Mouse (Mus musculus): ENCODE data around the gene Brsk1.
A peak's percentile ranks its signal among the peaks of the same experiment; 100 is the strongest.

The Brsk1 gene

DNA sequence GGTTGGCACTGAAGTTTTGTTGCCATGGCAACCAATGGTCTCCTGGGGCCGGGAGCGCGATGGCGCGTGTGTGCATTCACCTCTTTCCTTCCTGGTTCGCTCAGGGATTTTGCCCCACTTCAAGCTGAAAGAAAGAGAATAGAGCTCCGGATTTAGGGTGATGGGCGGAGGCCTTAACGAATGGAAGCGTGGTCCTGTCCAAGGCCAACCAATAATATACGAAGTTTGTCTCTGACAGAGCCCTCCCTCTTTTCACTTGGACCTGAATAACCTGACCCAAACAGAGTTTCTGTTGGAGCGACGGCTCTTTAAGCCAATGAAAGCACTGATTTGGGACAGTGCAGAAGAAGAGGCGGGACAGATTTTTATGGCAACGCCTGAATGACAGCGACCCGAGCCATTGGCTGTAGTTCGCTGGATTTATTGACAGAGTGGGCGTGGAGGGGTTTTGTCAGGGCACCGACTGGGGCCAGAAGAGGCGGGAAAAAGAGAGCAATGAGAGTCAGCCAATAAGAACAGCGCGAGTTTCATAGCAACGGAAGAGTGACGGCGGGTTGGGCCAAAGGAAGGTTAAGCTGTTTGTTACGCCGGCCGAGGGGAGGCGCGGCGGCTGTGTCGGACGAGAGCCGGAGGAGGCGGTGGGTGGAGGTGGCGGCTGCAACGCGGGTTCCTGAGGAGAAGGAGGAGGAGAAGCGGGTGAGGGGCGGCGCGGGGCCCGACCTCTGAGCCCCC is 49.3 kb downstream of the Brsk1 start, which contains the start of gene Kmt5c:
Gene Kmt5c (plus strand): TSS at position 572 of the 732 bp plus-strand sequence.
- DNase-seq (ENCODE audit: low spot score in 2 of 2), result peak; percentile 91 to 97

DNA sequence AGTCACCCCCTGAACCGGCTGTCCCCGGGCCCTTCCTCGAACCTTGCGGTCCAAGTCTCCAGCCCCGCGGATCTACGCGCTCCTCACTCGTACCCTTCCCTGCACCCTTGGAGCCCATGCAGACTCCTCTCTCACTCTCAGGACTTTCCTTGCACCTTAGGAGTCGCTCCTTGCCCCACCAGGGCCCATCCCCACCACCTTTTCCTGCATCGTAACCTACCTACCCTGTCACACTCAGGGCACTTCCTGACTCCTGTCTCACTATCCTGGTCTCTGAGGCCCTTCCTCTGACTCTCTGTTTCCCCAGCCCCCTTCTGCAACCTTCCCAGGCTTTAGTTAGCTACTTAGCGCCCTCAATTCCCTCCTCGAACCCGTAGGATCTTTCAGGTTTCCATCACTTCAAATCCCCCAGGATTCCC is 49.9 kb downstream of the Brsk1 start:
- peak in 1 of 2 experiments; percentile 13 for DNase-seq (ENCODE audit: low spot score in 2 of 2)

DNA sequence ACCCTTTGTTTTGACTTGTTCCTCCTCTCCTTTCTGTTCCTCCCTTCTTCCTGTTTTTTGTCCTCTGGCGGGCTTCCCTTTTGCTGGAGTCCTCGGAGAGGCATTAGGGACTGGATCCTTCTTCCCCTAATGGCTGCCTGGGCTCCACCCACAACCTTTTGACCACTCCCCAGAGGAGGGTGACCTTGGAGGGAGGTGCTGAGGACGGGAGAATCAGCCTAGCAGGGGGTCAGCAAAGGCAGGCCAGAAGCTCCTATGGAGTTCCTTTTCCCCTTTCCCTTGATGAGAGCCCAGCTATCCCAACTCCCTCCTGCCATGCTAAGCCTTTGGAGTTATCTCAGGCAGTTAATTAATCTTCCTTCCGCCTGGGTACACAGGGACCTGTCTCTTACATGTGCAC is 50.7 kb downstream of the Brsk1 start:
- peak in 1 of 2 experiments; percentile 38 for DNase-seq (ENCODE audit: low spot score in 2 of 2)

DNA sequence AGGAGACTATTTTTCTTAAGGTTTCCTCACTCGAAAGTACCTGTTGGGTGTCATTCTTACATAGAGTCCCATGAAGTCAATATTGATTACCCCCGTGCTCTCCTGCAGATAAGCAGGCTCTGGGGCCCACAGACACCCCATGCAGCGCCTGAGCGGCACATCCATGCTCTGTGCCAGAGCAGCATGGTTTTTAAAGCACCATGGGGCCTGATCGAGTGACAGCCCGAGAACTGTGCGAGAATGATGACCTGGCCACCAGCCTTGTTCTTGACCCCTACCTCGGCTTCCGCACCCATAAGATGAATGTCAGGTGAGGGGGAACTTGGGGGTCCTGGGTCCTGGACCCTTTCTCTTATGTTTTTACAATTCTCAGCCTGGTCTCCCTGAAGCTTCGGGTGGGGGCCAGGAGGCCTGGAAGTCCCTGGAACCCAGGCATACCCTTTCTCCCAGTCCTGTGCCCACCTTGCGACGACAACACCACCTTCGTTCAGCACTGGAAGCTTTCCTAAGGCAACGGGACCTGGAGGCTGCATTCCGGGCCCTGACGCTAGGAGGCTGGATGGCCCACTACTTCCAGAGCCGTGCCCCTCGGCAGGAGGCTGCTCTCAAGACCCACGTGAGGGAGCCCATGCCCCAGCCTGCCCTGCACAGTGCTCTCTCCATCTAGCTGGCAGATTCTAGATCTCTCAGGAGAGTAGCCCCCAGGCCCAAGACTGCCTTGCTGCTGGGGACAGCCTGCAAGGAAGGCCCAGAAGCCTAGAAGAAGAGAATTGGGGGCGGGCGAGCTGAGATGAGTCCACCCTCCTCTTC is 51.5 kb downstream of the Brsk1 start:
- no peak for DNase-seq (ENCODE audit: low spot score in 2 of 2)

DNA sequence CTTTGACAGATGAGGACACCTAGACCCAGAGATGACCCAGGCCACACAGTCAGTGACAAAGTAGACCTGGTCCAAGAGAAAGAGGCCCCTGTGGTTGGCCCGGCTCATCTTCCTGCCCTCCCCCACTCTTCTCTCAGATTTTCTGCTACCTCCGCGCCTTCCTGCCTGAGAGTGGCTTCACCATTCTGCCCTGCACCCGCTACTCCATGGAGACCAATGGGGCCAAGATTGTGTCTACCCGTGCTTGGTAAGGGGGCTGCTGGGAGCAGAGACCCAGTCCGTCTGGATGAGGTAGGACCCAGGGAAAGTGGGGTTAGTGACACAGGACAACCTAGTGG is 52.0 kb downstream of the Brsk1 start:
- no peak for DNase-seq (ENCODE audit: low spot score in 2 of 2)

DNA sequence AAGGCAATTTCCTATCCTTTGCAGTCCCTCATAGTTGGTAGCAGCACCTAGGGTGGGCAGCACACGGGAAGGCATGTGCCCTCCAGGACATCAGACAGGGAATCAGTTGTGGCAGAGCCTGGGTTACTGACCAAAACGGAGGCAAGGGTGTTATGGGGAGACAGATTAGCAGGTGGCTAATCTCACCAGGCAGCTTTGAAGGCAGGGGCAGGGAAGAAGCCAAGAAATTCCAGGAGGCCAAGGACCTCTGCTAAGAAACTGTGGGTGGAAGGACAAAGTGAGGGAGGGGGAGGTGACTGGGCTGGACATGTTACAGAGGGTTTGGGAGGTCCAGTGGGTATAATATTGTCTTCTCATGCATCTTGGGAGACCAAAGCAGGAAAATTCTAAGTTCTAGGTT is 53.0 kb downstream of the Brsk1 start:
- no peak for DNase-seq (ENCODE audit: low spot score in 2 of 2)

DNA sequence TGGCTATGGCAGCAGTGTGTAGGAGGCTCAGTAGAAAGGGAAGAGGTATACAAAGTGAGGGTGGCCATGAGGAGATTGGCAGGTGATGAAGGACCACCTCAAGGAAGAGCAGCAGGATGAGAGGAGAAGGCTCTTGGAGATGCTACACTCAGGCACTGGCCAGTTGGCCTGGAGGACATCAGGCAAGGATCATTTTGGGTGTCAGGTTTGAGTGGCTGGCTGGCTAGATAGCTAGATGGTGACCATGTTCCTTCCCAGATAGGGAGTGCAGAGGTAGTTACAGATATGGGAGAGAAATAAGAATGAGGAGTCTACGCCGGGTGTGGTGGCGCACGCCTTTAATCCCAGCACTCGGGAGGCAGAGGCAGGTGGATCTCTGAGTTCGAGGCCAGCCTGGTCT is 54.5 kb downstream of the Brsk1 start:
- no peak for DNase-seq (ENCODE audit: low spot score in 2 of 2)

DNA sequence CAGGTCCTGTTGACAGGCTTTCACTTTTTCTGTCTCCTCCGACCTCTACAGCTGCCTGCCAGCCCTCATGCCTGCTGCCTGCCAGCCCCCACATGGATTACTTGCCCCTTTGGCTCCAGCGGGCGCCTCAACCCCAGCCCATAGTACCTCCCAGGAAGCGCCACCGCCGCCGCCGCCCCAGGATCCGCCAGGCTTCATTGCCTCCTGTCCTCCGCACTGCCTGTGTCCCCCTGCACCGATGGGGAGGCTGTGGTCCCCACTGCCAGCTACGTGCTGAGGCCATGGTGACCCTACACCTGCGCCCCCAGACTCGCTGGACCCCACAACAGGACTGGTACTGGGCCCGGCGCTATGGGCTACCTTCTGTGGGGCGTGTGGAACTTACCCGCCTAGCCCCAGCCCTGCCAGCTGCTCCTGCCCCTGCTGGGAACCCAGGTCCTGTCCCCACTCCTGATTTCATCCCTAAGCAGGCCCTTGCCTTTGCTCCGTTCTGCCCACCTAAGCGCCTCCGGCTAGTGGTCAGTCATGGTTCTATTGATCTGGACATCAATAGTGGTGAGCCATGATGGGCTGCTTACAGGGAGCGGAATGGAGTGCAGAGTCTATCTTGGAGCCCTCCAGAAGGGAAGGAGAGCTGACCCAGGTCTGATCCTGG is 56.0 kb downstream of the Brsk1 start:
- DNase-seq (ENCODE audit: low spot score in 2 of 2), result no peak

DNA sequence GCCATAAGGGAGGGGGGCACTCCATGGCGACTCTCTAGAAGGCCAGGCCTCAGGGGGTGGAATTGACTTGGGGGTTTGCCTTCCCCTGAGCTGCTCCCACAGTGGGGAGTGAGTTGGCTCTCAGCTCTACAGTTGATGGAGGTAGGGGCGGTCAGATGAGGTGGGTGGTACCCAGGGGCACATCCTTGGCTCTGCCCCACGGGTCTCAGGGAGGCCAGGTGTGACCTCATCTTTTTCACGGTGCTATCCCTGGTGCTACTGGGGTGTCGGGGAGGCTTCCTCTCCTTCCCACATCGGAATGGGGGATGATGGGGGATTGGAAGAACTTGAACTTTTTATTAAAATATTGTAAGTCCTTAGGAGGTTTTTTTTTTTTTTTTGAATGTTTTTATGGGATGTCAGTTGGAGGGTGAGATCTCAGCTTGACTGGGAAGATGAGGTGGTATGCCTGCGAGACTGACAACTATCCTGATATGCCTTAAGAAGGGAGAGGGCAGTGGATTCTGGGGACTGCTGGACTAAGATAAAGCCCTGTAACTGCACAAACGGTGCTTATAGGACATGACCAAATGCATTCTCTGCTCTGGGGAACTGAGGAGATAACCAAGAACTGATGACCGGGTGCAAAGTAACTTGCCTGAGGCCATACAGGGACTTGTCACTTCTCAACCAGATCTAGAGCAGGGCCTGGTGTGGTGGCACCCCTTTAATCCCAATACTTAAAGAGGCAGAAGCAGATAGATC is 56.9 kb downstream of the Brsk1 start:
- DNase-seq (ENCODE audit: low spot score in 2 of 2), result no peak

DNA sequence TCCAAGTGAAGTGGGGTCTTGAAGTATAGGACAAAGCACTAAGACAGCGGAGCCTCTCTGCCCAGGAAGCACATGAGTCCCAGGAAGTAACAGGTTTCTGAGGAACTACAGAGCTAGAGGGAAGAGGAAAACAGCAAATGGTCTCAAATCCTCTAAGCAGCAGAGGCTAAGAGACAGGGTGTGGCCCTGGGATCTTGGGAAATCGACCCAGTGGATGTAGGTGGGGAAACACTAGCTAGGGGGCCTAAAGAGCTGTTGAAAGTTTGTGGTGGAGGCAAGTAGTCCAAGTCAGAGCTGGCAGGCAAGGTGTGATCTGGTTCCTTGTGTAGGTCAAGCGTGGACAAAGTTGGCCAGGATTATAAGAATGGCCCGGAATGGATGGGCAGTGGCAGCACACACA is 57.9 kb downstream of the Brsk1 start:
- DNase-seq (ENCODE audit: low spot score in 2 of 2), result no peak

DNA sequence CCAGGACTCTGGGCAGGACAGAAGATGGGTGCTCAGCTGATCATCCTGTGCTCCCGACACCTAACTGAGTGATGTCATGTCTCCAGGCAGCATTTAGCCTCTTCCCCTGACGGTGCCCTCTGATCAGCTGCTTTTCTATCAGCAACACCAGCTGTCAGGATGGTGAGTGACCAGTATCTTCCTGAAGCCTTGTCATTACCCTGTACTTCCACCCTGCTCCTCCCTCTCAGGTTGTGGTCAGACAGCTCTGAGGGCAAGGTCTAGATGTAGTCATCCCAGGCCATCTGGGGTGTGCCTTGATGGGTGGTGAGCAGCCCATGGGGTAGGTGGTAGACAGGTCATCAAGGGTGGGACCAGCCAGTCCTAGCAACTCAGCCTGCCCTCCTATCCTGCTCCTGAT is 58.8 kb downstream of the Brsk1 start:
- DNase-seq (ENCODE audit: low spot score in 2 of 2), result no peak

DNA sequence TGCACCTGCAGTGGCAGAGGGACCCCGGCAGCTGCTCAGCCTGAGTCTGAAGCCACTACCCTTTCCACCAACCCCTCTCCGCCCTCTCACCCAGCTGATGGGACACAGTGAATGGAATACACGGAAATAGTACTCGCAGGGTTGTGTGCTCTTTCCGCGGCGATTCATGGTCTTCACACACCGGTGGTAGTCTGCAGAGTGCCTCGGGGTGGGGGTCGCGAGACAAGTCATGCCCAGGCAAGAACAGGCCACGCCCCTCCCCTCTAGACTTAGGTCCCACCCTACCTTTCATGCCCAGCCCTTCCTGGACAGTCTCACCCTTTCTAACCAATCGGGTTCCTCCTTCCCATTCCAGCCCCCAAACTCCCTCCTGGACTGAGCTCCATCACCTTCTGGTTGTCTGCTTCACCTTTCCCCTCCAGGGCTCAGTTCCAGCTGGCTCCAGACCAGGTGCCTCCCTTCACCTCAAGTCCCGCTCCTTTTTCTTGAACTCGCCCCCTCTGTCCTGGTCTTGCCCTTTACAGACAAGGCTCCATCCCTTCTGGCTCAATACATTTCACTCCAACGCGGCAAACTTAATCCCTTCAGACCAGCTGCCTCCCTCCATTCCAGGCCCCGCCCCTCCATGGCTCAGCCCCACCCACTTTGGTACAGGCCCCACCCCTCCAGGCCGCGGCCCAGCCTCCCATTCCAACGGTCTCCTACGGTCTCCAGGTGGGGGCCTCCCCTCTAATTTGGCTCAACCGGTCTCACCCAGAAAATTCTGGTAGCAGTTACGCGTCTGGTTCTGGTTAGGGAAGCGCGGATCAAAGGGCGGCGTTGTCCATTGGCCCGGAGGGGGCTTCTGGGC is 61.8 kb downstream of the Brsk1 start:
- DNase-seq (ENCODE audit: low spot score in 2 of 2), result peak in 1 of 2 experiments; percentile 45

DNA sequence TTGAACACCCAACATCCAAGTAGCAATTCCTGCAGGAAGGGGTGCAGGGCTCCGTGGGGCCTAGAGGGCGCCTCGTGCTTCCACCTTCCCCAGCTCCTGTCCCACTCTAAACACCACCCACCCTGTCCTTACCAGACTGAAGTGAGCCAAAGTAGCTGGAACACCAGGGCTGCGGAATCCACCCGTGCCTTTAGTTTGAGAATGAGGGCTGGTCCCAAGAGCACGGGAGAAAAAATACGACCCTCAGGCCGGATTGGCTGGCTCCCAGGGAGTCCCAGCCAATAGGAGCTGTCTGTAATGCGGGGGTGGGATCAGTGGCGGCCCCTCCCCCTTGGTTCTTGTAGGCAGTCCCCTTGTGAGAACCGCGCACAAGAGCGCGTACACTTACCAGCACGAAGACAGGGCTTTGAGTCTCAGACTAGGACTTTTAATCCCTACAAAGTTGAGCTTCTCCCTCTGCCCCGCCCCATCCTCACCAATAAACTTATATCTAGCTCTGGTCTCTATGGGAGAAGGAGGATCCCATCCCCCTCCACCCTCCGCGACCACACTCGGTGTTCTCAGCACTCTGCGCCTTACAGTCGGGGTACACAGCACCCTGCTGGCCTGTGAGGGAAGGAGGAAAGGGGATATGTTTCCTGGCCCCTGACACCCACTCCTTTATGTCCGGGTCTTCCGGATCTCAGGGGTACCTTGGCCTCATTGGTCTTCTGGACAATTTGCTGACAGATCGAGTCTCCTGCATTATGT is 62.6 kb downstream of the Brsk1 start, which contains the start of gene Cox6b2:
Gene Cox6b2 (minus strand): TSS at position 274 of the 750 bp plus-strand sequence.
- DNase-seq (ENCODE audit: low spot score in 2 of 2), result peak; percentile 68 to 79

DNA sequence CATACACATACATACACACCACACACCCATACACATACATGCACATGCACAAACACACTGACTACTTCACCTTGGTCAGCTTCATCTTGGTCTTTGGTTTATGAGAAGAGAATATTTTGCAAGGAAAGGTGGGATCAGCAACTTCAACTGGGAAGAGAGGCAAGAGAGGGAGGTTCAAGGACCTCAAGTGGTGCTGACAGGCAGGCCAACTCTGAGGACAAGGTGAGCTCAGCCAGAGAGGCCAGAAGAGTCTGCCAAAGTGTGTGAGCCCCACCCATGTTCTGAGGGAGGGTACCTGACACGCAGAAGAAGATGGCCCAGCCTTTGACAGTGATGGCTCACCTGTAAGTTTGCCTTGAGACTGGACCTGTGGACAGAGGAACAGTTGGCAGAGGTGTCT is 69.3 kb downstream of the Brsk1 start:
- DNase-seq (ENCODE audit: low spot score in 2 of 2), result no peak

DNA sequence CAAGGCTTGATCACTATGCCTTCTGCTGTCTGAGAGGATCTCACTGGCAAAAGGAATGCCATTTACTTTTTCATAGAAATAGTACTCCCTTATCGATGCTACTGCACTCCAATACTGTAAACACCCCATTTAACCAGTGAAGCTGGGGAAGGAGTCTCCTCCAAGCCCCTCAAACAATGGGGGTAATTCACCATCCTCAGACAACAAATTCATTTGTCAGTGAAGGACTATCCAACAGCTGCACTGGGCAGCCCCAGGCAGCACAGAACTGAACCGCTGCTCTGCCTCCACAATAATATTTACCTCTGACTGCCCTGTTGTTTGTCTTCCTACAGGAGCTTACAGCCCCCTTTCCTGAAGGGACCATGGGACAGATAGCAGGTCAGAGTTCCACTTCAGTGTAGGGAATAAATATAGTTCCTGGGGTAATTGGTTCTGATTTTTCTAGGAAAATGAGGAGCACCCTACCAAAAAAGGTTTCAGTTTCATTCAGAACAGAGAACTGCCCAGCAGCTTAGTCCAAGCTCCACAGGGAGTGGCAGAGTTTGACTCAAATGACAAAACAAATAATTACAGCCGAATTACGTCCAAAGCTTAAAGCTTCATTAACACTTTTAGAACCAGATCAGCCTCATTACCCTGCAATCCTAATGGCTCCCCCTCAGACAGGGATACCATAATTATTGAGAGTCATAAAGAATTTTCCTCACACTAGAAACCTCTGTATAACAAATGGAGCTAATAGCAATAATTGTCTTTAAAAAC is 74.7 kb downstream of the Brsk1 start:
- no peak for DNase-seq (ENCODE audit: low spot score in 2 of 2)
